Mouse (Mus musculus) CH12.LX (cell line): ENCODE measurements around the gene Adat3.

Experiments
- CTCF ChIP-seq, 2 experiments: IDR thresholded peaks in 1 of 2; conservative IDR thresholded peaks in 1 of 2; 2 replicates each; pipeline ENCODE4 v1.5.1; 2011 to 2012; ENCODE audit warnings: low read depth in 2 of 2, low read length in 2 of 2, improper control_type of control experiment in 1 of 2, inconsistent platforms in 1 of 2, mild to moderate bottlenecking in 1 of 2, moderate library complexity in 1 of 2
- EP300 ChIP-seq: IDR thresholded peaks from 2 replicates; pipeline ENCODE4 v1.6.1; 2011; ENCODE audit warnings: low read length, improper control_type of control experiment
- GABPA ChIP-seq: IDR thresholded peaks from 2 replicates; pipeline ENCODE4 v1.6.1; 2012; ENCODE audit warnings: low read depth, low read length, improper control_type of control experiment, inconsistent platforms; ENCODE audit not compliant: insufficient replicate concordance
- HCFC1 ChIP-seq: IDR thresholded peaks from 2 replicates; pipeline ENCODE4 v1.6.1; 2012; ENCODE audit warnings: low read depth, mild to moderate bottlenecking, inconsistent platforms, low read length, improper control_type of control experiment
- MEF2A ChIP-seq: IDR thresholded peaks from 2 replicates; pipeline ENCODE4 v1.6.1; 2014; ENCODE audit warnings: low read depth, mild to moderate bottlenecking, inconsistent platforms, low read length, improper control_type of control experiment, borderline replicate concordance
- POLR2A ChIP-seq: IDR thresholded peaks from 2 replicates; pipeline ENCODE4 v1.6.1; 2011; ENCODE audit warnings: low read depth, mild to moderate bottlenecking, improper control_type of control experiment, low read length
- TCF12 ChIP-seq: IDR thresholded peaks from 2 replicates; pipeline ENCODE4 v1.6.1; 2014; ENCODE audit warnings: low read depth, mild to moderate bottlenecking, inconsistent platforms, low read length, improper control_type of control experiment
- ZC3H11A ChIP-seq: IDR thresholded peaks from 2 replicates; pipeline ENCODE4 v1.6.1; 2012; ENCODE audit warnings: low read depth, mild to moderate bottlenecking, inconsistent platforms, low read length, improper control_type of control experiment

- TF ChIP-seq HCFC1 (no peak), CTCF (conservative IDR thresholded peaks at IDR 0.05 in 1 of 2, IDR thresholded peaks at IDR 0.05 in 1 of 2; ENCODE audit: low read depth in 2 of 2, low read length in 2 of 2) (no peak), EP300 (no peak), TCF12 (no peak), GABPA (no peak), MEF2A (no peak), POLR2A (no peak), ZC3H11A (no peak)
These were observed 26.2 kb downstream of the Adat3 start for GRCm38 (mm10) chr10:80628925-80629324.
